Mouse (Mus musculus) megakaryocyte, embryonic 14.5 days (primary cell): ENCODE measurements around the gene Tmc4.

Experiments
- FLI1 ChIP-seq: IDR thresholded peaks from 2 replicates; pipeline ENCODE4 v1.6.1; 2012; ENCODE audit warnings: low read length, inconsistent platforms, mixed read lengths
- GATA1 ChIP-seq: IDR thresholded peaks from 3 replicates; pipeline ENCODE4 v1.6.1; 2012; ENCODE audit warnings: mixed read lengths, low read length, inconsistent platforms, borderline replicate concordance

- TF ChIP-seq GATA1 (no peak), FLI1 (no peak)
Observed at GRCm38 (mm10) chr7:3643843-3644242, 33.5 kb downstream of the Tmc4 start.
